Mouse (Mus musculus) 3T3-L1 (cell line): ENCODE results near the gene BC005561.

Experiments
- DNase-seq: peaks from one replicate; pipeline ENCODE4 v3.0.0-alpha.2; 2015; ENCODE audit warnings: low read depth, low spot score

BC005561 gene

DNA sequence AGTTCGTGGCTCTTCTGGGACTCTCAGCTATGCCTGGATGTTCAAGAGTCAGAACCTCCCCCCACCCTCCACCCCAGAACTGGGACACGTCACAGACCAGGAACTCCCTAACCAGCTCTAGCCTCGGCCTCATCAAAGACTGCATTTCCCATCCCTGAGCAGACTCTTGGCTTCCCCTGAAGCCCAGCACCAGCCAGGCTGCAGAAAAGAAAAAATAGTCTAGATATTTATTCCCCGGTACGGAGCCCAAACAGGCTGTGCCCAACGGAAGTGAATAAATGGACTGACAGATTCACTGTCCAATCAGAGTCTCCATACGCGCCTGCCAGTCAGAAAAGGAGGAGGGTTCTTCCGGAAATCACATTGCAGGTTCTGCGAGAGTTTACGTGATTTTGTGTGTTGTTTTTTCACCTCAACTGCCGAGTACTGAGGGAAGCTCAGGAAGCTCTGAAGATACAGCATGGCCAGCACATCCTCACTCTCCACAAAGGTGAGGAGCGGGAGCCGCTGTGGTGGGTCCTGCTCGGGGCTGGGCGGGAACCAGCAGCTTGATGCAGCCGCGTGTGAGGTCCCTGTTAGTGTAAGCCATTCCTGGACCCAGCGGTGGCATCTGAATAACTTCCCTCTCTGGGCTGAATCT is 63.2 kb downstream of the BC005561 start:
- DNase-seq, result peak; percentile 96
